Mouse (Mus musculus): ENCODE measurements at regions not wholly inside any gene's neighbourhood (a gene's known extent, or its start where the extent isn't known, plus 50 kb on each side); places are given as distances from the start of the nearest gene placed in this dataset.

GRCm38 (mm10) chr15:67042131-67042530, 541.4 kb upstream of the Lrrc6 start:
- H3K27me3 ChIP-seq (ENCODE audit: control insufficient read depth, insufficient read depth, low read length), result no peaks in the 10 kb centered on the region
- 47% methylated on average over 2 of the region's 2 CpGs for WGBS (ENCODE audit: insufficient replicate concordance)

GRCm38 (mm10) chr15:67040229-67040628, 539.5 kb upstream of the Lrrc6 start:
- H3K4me2 ChIP-seq (ENCODE audit: low read depth), result peak overlapping the region; percentile 64
- 25% methylated on average over 12 of the region's 12 CpGs for WGBS (ENCODE audit: insufficient replicate concordance)
- no peak overlapping the region for H3K9ac ChIP-seq (replicated peaks)
- no peaks in the 10 kb centered on the region for H3K27me3 ChIP-seq (ENCODE audit: control insufficient read depth, insufficient read depth, low read length)
- no peak for TF ChIP-seq CTCF (IDR thresholded peaks at IDR 0.05; ENCODE audit: low read depth)
- no peak for TF ChIP-seq EP300 (IDR thresholded peaks at IDR 0.05; ENCODE audit: low read depth)
- H3K9me3 ChIP-seq (ENCODE audit: control insufficient read depth, low read length), result no peaks in the 10 kb centered on the region
- DNase-seq (ENCODE audit: low read depth in 3 of 3, low spot score in 3 of 3), result no peak
- peaks cover 3 to 8% of the 10 kb centered on the region in 2 experiments; a peak in 2 of 4 replicates for H3K4me1 ChIP-seq (replicated peaks; ENCODE audit: control insufficient read depth in 2 of 2, insufficient read depth in 2 of 2, low read length in 1 of 2)
- ATAC-seq (ENCODE audit: insufficient read depth), result no peak
- H3K4me3 ChIP-seq (ENCODE audit: insufficient read depth in 1 of 2, low read depth in 2 of 2, low read length in 2 of 2), result no peak overlapping the region
- no peaks in the 10 kb centered on the region for H3K36me3 ChIP-seq (replicated peaks; ENCODE audit: control insufficient read depth, insufficient read depth, low read depth)
- H3K27ac ChIP-seq, result no peak overlapping the region

More at GRCm38 (mm10) chr15:67042131-67042530, 541.4 kb upstream of the Lrrc6 start:
- H3K4me1 ChIP-seq (replicated peaks; ENCODE audit: control insufficient read depth in 2 of 2, insufficient read depth in 2 of 2, low read length in 1 of 2), result peaks cover 3 to 16% of the 10 kb centered on the region in 2 experiments; a peak in 2 of 4 replicates
- no peaks in the 10 kb centered on the region for H3K9me3 ChIP-seq (ENCODE audit: control insufficient read depth, low read length)
- H3K4me2 ChIP-seq (ENCODE audit: low read depth), result no peak overlapping the region
- no peak overlapping the region for H3K27ac ChIP-seq
- TF ChIP-seq EP300 (IDR thresholded peaks at IDR 0.05; ENCODE audit: low read depth), result no peak
- peak; percentile 63 for TF ChIP-seq CTCF (IDR thresholded peaks at IDR 0.05; ENCODE audit: low read depth)
- no peaks in the 10 kb centered on the region for H3K36me3 ChIP-seq (replicated peaks; ENCODE audit: control insufficient read depth, insufficient read depth, low read depth)
- ATAC-seq (ENCODE audit: insufficient read depth) (no peak), DNase-seq (ENCODE audit: low read depth in 3 of 3, low spot score in 3 of 3) (no peak)
- no peak overlapping the region for H3K4me3 ChIP-seq (ENCODE audit: insufficient read depth in 1 of 2, low read depth in 2 of 2, low read length in 2 of 2)
- H3K9ac ChIP-seq (replicated peaks), result no peak overlapping the region

- H3K4me2 ChIP-seq (ENCODE audit: low read depth), result peak overlapping the region; percentile 64
- no peaks in the 10 kb centered on the region for H3K27me3 ChIP-seq (ENCODE audit: control insufficient read depth, insufficient read depth, low read length)
- H3K4me1 ChIP-seq (replicated peaks; ENCODE audit: control insufficient read depth in 2 of 2, insufficient read depth in 2 of 2, low read length in 1 of 2), result peaks cover 3 to 7% of the 10 kb centered on the region in 2 experiments; a peak in 2 of 4 replicates
- DNase-seq (ENCODE audit: low read depth in 3 of 3, low spot score in 3 of 3) (peak in 2 of 3 experiments; percentile 33 to 45), ATAC-seq (ENCODE audit: insufficient read depth) (peak; percentile 65)
- H3K9ac ChIP-seq (replicated peaks), result peak overlapping the region; percentile 33
- TF ChIP-seq EP300 (IDR thresholded peaks at IDR 0.05; ENCODE audit: low read depth), result no peak
- no peak for TF ChIP-seq CTCF (IDR thresholded peaks at IDR 0.05; ENCODE audit: low read depth)
- no peaks in the 10 kb centered on the region for H3K9me3 ChIP-seq (ENCODE audit: control insufficient read depth, low read length)
- H3K4me3 ChIP-seq (ENCODE audit: insufficient read depth in 1 of 2, low read depth in 2 of 2, low read length in 2 of 2), result peak overlapping the region; percentile 40 to 61
- H3K36me3 ChIP-seq (replicated peaks; ENCODE audit: control insufficient read depth, insufficient read depth, low read depth), result no peaks in the 10 kb centered on the region
- WGBS (ENCODE audit: insufficient replicate concordance), result 2% methylated on average over 16 of the region's 16 CpGs
- no peak overlapping the region for H3K27ac ChIP-seq
Measured at GRCm38 (mm10) chr15:67039421-67039907, 538.8 kb upstream of the Lrrc6 start.

GRCm38 (mm10) chr15:67037647-67038046, 536.9 kb upstream of the Lrrc6 start:
- ATAC-seq (ENCODE audit: insufficient read depth), result no peak
- no peak for TF ChIP-seq CTCF (IDR thresholded peaks at IDR 0.05; ENCODE audit: low read depth)
- no peak for TF ChIP-seq EP300 (IDR thresholded peaks at IDR 0.05; ENCODE audit: low read depth)
- Histone ChIP-seq H3K9me3 (ENCODE audit: control insufficient read depth, low read length) (no peaks in the 10 kb centered on the region), H3K27me3 (ENCODE audit: control insufficient read depth, insufficient read depth, low read length) (no peaks in the 10 kb centered on the region), H3K4me3 (ENCODE audit: insufficient read depth in 1 of 2, low read depth in 2 of 2, low read length in 2 of 2) (no peak overlapping the region), H3K4me2 (ENCODE audit: low read depth) (no peak overlapping the region), H3K9ac (replicated peaks) (no peak overlapping the region), H3K27ac (no peak overlapping the region), H3K4me1 (replicated peaks; ENCODE audit: control insufficient read depth in 2 of 2, insufficient read depth in 2 of 2, low read length in 1 of 2) (peaks cover 3 to 7% of the 10 kb centered on the region in 2 experiments; a peak in 2 of 4 replicates), H3K36me3 (replicated peaks; ENCODE audit: control insufficient read depth, insufficient read depth, low read depth) (no peaks in the 10 kb centered on the region)
- 46% methylated on average over 4 of the region's 4 CpGs for WGBS (ENCODE audit: insufficient replicate concordance)
- no peak for DNase-seq (ENCODE audit: low read depth in 3 of 3, low spot score in 3 of 3)

GRCm38 (mm10) chr15:67036341-67036740, 535.6 kb upstream of the Lrrc6 start:
- Histone ChIP-seq H3K4me1 (replicated peaks; ENCODE audit: control insufficient read depth in 2 of 2, insufficient read depth in 2 of 2, low read length in 1 of 2) (peaks cover 3 to 7% of the 10 kb centered on the region in 2 experiments; a peak in 2 of 4 replicates), H3K4me2 (ENCODE audit: low read depth) (no peak overlapping the region), H3K36me3 (replicated peaks; ENCODE audit: control insufficient read depth, insufficient read depth, low read depth) (no peaks in the 10 kb centered on the region), H3K27ac (no peak overlapping the region), H3K9me3 (ENCODE audit: control insufficient read depth, low read length) (no peaks in the 10 kb centered on the region), H3K9ac (replicated peaks) (no peak overlapping the region), H3K27me3 (ENCODE audit: control insufficient read depth, insufficient read depth, low read length) (no peaks in the 10 kb centered on the region), H3K4me3 (ENCODE audit: insufficient read depth in 1 of 2, low read depth in 2 of 2, low read length in 2 of 2) (no peak overlapping the region)
- no peak for TF ChIP-seq EP300 (IDR thresholded peaks at IDR 0.05; ENCODE audit: low read depth)
- TF ChIP-seq CTCF (IDR thresholded peaks at IDR 0.05; ENCODE audit: low read depth), result no peak
- 46% methylated on average over 2 of the region's 2 CpGs for WGBS (ENCODE audit: insufficient replicate concordance)
- ATAC-seq (ENCODE audit: insufficient read depth), result no peak
- DNase-seq (ENCODE audit: low read depth in 3 of 3, low spot score in 3 of 3), result no peak
